Mouse (Mus musculus) olfactory bulb, adult 2 months (tissue): Measurements from ENCODE around the gene Pafah1b3. TPM values are rescaled to one million over a fixed set of nuclear protein-coding genes. Genes with fewer than 3 reads are reported as not detected.

Experiments
- H3K27ac ChIP-seq: fragments of 200-500 bp; 2 replicates; pipeline ENCODE4 v1.5.1; 2012; ENCODE audit warnings: low read depth, low read length; ENCODE audit not compliant: insufficient read depth
- H3K4me1 ChIP-seq: fragments of 200-500 bp; 2 replicates; pipeline ENCODE4 v1.6.1; 2012; ENCODE audit warnings: low read length; ENCODE audit not compliant: control insufficient read depth, insufficient read depth
- H3K4me3 ChIP-seq: fragments of 200-500 bp; 2 replicates; pipeline ENCODE4 v1.5.1; 2012; ENCODE audit warnings: mild to moderate bottlenecking, low read depth, low read length, moderate library complexity; ENCODE audit not compliant: insufficient read depth
- CTCF ChIP-seq: fragments of 200-500 bp; IDR thresholded peaks from 2 replicates; pipeline ENCODE4 v1.5.1; 2012; ENCODE audit warnings: low read depth, mild to moderate bottlenecking, low read length, moderate library complexity; ENCODE audit not compliant: insufficient read depth
- POLR2A ChIP-seq: fragments of 200-500 bp; IDR thresholded peaks from 2 replicates; pipeline ENCODE4 v1.6.1; 2012; ENCODE audit warnings: mild to moderate bottlenecking, low read depth, low read length, moderate library complexity; ENCODE audit not compliant: insufficient read depth
- WGBS: fragments of 180-500 bp; shearing (Covaris S2); methylation state at CpG from one replicate; pipeline ENCODE4 v1.1.7; 2018; 5-methylcytosine and 5-hydroxymethylcytosine counted together
- polyA plus RNA-seq: library from polyadenylated mRNA; stranded (reverse); fragments of >200 nt; gene quantifications from 2 replicates; pipeline ENCODE4 v1.2.4, GENCODE M21; 2012; ENCODE audit warnings: low replicate concordance; ENCODE audit not compliant: missing spikeins, insufficient read depth, insufficient read length

The Pafah1b3 gene
- polyA plus RNA-seq, 1 experiment: not detected

DNA sequence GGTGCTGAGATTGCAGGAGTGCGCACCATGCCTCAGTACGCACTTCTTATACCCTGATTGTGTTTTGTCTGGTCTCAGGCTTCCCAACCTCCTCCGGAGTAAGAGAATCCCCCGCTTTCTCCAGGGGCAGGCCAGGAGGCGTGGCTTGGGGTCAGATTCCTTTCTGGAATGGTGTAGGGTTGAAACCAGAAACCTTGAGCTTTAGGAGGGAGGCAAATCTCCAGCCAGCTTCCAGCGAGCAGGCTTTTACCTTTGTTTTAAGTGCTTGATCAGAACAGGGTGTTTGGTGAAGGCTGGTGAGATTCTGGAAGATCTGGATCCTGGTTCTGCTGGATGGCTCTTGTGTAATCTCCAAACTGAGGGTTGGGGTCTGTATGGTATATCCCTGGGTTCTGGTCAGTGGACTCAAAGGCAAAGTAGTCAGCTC, 24.3 kb upstream of the Pafah1b3 start:
- TF ChIP-seq POLR2A: no peak
- TF ChIP-seq CTCF: no peak
- H3K4me1 ChIP-seq: peaks cover 12% of the 10 kb centered on the region
- H3K27ac ChIP-seq: no peak overlapping the region
- 41% methylated on average over 6 of the region's 6 CpGs for WGBS
- no peak overlapping the region for H3K4me3 ChIP-seq

DNA sequence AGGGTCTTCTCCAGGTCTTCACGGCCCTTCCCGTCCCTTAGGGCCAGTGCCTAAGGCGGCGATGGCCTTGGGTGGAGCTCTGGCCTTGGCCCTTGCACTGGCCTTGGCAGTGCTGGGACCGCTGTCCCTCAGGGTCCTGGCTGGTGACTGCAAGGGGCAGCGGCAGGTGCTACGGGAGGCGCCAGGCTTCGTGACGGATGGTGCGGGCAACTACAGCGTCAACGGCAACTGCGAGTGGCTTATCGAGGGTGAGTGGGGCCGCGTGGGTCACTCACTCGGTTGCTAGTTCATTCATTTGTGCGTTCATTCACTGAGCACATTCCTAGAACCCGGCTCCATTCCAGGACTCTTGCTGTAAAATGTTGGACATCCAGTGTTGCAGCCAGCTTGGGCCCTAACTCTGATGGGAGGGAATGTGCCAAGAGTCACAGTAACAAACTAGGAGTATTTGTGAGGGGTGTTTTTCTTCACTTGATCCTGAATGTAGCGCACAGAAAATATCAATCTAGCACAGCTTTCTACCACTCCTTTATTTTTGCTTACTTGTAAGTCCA, 19.7 kb upstream of the Pafah1b3 start:
- peak overlapping the region; percentile 13; the same call in 1 of the 2 replicates for H3K27ac ChIP-seq
- H3K4me1 ChIP-seq: peaks cover 24% of the 10 kb centered on the region
- peak overlapping the region; percentile 69 for H3K4me3 ChIP-seq
- WGBS: 5% methylated on average over 21 of the region's 21 CpGs
- TF ChIP-seq POLR2A (no peak), CTCF (no peak)

DNA sequence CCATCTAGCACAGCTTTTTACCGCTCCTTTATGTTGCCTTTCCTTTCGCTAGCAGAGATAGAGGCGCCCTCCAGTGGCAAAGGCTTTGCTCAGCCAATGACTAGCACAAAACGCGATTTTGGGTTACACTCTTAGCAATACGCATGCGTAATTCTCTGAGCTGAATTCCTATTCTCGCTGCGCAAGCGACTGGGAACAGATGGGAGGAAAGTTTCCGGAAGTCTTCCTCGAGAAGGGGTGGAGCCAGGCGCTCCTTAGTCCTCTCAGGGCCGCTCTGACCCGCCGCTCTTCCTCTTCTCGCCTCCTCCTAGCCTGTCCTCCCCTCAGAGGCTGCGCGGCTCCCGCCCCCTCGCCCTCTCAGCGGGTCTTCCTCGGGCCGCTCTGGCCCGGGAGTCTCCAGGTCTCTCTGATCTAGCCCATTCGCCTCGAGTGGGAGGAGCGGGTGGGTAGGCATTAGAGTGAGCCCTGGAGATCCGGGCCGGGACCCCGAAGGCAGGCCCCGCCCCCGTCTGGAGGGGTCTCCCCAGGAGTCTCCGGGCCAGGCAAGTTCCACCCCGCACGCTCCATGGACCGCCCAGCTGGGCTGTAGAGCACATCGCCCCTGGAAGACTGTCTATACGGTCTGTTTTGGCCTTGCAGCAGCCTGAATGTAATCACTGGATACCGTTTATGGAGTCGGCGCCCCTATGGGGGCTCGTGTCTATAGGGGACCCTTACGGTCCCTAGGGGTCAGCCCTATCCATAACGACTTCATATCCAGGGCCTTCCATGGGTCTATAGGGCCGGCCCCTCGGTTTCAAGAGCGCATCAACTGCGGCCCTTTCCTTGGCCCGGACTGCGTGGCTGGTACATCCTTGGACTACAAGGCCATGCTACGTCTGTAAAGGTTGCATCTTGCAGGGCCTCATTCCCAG, 19.0 kb upstream of the Pafah1b3 start, which contains the start of gene Megf8:
Gene Megf8 (plus strand): TSS at position 633 of the 914 bp plus-strand sequence.
- WGBS: under 1% methylated on average over 52 of the region's 52 CpGs

DNA sequence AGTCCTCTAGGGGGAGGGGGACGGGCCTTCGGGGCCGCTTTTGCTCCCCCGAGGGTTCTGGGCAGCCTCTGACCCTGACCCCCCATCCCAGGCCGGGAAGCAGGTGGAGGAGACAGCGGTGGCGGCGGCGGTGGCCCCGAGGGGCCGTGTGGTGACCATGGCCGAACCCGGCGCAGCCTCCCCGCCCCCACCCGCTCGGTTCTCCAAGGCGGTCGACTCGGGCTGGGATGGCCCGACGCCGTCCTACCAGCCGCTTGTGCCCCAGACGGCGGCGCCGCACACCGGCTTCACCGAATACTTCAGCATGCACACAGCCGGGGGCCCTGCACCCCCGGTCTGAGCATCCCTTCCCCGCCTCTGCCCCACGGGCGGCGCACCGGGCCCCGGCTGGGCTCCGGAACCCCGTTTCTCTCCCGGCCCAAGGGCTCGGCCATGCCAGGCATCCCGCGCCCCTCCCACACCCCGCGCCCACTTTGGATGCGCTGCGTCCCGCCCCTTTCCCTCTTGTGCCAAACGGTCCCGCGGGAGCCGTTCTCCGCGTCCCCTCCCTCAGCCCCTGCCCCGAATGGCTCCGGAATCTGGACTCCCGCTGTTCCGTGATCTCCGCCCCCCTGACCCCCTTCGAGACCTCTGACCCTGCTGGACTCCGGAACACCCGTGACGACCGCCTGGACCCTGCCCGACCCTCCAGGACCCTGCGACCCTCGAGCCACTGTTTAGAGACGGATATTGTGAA, 17.7 kb upstream of the Pafah1b3 start:
- H3K4me1 ChIP-seq: peaks cover 15% of the 10 kb centered on the region
- WGBS: 3% methylated on average over 67 of the region's 69 CpGs
- peak overlapping the region; percentile 29 for H3K4me3 ChIP-seq
- no peak for TF ChIP-seq CTCF
- TF ChIP-seq POLR2A: no peak
- 0 out of 2 replicates have a peak overlapping the region, but pooled peaks have one; percentile 21 for H3K27ac ChIP-seq

More for the DNA sequence above, 19.0 kb upstream of the Pafah1b3 start, which contains the start of gene Megf8:
- Histone ChIP-seq H3K27ac (peak within 1 kb of the TSS; percentile 21), H3K4me1 (peaks cover 19% of the 10 kb centered on the region), H3K4me3 (peak within 1 kb of the TSS; percentile 69)
- TF ChIP-seq POLR2A (peak; percentile 70; the same call in 1 of the 2 replicates), CTCF (no peak)

DNA sequence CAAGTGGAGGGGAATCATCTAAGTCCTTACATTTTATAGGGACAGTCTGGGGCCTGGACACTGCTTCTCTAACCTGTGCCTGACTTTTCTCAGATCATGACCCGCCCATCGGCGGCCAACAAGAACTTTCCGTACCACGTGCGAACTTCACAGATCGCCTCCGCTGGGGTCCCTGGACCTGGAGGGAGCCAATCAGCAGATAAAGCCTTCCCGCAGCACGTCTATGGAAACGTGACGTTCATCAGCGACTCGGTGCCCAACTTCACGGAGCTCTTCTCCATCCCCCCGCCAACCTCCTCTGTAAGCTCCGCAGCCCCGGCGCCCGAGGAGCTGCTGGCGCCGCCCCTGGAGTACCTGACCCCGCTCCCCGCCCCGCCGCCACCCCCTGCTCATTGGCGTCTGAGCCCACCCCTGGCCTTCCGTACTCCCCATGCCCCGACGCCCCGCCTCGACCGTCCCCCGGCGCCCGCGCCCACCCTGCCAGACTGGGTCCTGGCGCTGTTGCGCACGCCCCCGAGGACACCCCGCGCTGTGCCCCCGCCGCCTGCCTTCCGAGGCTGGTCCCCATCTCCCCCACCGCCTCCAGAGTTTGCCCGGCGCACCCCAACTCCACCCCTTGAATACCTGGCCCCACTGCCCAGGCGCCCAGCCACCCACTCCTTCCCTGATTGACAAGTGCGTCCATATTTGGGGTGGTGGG, 17.0 kb upstream of the Pafah1b3 start:
- Histone ChIP-seq H3K4me1 (peaks cover 15% of the 10 kb centered on the region), H3K27ac (no peak overlapping the region), H3K4me3 (peak overlapping the region; percentile 29)
- 17% methylated on average over 51 of the region's 51 CpGs for WGBS
- TF ChIP-seq CTCF (no peak), POLR2A (no peak)

DNA sequence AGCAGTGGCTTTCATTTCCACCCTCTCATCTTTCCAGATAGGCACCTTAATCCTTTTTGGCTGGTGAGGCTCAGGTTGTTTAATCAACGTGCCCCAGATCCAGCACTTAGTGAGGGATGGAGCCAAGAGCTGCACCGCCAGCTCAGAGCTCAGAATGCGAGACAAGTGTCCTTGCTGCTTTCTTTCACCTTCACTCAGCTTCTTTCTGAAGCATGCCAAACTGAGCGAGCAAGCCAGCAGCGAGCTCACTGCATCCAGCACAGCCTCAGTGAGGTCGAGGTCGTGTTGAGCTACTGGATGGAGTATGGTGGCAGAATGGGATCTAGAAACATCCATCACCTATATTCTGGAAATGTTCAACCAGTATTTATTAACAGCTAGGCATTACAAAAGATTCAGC, 15.5 kb upstream of the Pafah1b3 start:
- H3K4me1 ChIP-seq: peaks cover 18% of the 10 kb centered on the region
- no peak overlapping the region for H3K4me3 ChIP-seq
- no peak overlapping the region for H3K27ac ChIP-seq
- 60% methylated on average over 7 of the region's 7 CpGs for WGBS
- TF ChIP-seq POLR2A: no peak
- TF ChIP-seq CTCF: no peak

DNA sequence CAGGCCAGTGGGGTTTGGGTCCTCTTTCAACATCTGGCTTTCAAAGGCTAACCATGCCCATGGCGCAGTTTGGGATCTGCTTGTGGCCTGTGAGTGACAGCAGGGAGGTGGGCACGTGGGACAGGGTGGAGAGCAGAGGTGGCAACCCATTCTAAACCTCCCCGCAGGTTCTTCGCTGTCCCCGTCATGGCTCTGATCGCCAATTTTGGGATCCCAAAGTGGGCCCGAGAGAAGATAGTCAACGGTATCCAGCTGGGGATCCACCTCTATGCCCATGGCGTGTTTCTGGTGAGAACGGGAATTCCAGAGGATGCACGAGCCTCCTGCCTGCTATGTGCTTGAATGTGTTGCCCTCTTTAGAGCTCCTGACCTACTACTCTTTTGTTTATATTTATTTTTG, 13.4 kb upstream of the Pafah1b3 start:
- WGBS: 85% methylated on average over 11 of the region's 11 CpGs
- Histone ChIP-seq H3K27ac (no peak overlapping the region), H3K4me1 (peaks cover 18% of the 10 kb centered on the region), H3K4me3 (no peak overlapping the region)
- no peak for TF ChIP-seq CTCF
- no peak for TF ChIP-seq POLR2A

DNA sequence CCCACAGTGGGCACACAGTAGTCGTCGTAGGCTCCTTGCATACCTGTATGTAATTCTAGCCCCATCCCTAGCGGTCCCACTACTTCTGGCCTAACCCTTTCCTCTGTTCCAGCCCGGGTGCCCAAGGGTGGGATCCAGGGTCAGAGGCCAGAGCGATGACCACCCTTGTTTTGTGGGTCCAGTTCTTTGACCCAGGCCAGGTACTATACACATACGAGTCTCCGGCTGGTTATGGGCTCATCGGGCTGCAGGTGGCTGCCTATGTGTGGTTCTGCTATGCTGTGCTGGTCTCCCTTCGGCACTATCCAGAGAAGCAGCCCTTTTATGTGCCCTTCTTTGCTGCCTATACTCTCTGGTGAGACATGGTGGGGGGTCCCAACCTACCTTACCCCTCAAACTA, 11.6 kb upstream of the Pafah1b3 start:
- Histone ChIP-seq H3K4me1 (peaks cover 8% of the 10 kb centered on the region; the same call in 1 of the 2 replicates), H3K4me3 (no peak overlapping the region), H3K27ac (no peak overlapping the region)
- WGBS: 89% methylated on average over 9 of the region's 9 CpGs
- TF ChIP-seq CTCF (no peak), POLR2A (no peak)
